Mouse (Mus musculus) kidney, postnatal 4 days (tissue): ENCODE measurements around the gene Ralgapa1.
"Not testable (repeated sequence)": the region's sequence is repeated elsewhere in the genome, so short reads cannot be mapped to it uniquely, and the experiment has no call there.

Source experiments
- DNase-seq, 2 experiments: peaks; one replicate each; pipeline ENCODE4 v3.0.0; 2021; ENCODE audit warnings: mixed read lengths in 2 of 2

The Ralgapa1 gene

GRCm38 (mm10) chr12:55798745-55799144 is 22.2 kb downstream of the Ralgapa1 start:
- no peak for DNase-seq

GRCm38 (mm10) chr12:55797103-55797502 is 23.9 kb downstream of the Ralgapa1 start:
- DNase-seq = no peak

- DNase-seq = not testable (repeated sequence)
Measured at GRCm38 (mm10) chr12:55794485-55794884, 26.5 kb downstream of the Ralgapa1 start.

GRCm38 (mm10) chr12:55785252-55785651 is 35.7 kb downstream of the Ralgapa1 start:
- DNase-seq = no peak

- DNase-seq = no peak
Measured at GRCm38 (mm10) chr12:55782662-55783061, 38.3 kb downstream of the Ralgapa1 start.

GRCm38 (mm10) chr12:55778301-55778700 is 42.7 kb downstream of the Ralgapa1 start:
- DNase-seq = peak; percentile 39 to 43

- no peak for DNase-seq
Measured at GRCm38 (mm10) chr12:55777356-55777755, 43.6 kb downstream of the Ralgapa1 start.

GRCm38 (mm10) chr12:55774316-55774715 is 46.7 kb downstream of the Ralgapa1 start:
- no peak for DNase-seq

GRCm38 (mm10) chr12:55720319-55720718 is 100.6 kb downstream of the Ralgapa1 start:
- DNase-seq = no peak

- DNase-seq = no peak
Measured at GRCm38 (mm10) chr12:55705881-55706280, 115.1 kb downstream of the Ralgapa1 start.

- no peak for DNase-seq
Measured at GRCm38 (mm10) chr12:55666699-55667098, 154.3 kb downstream of the Ralgapa1 start.

GRCm38 (mm10) chr12:55663194-55663593 is 157.8 kb downstream of the Ralgapa1 start:
- DNase-seq = not testable (repeated sequence)

GRCm38 (mm10) chr12:55648011-55648525 is 172.9 kb downstream of the Ralgapa1 start:
- DNase-seq = no peak

- DNase-seq = peak; percentile 6 to 23
Measured at GRCm38 (mm10) chr12:55626711-55627110, 194.3 kb downstream of the Ralgapa1 start.

GRCm38 (mm10) chr12:55623254-55623653 is 197.7 kb downstream of the Ralgapa1 start:
- DNase-seq = no peak

- DNase-seq = no peak
Measured at GRCm38 (mm10) chr12:55622615-55623245, 198.2 kb downstream of the Ralgapa1 start.

- DNase-seq = no peak
Measured at GRCm38 (mm10) chr12:55620321-55620720, 200.6 kb downstream of the Ralgapa1 start.

GRCm38 (mm10) chr12:55610812-55611211 is 210.2 kb downstream of the Ralgapa1 start:
- no peak for DNase-seq

- DNase-seq = no peak
Measured at GRCm38 (mm10) chr12:55607902-55608301, 213.1 kb downstream of the Ralgapa1 start.

GRCm38 (mm10) chr12:55604411-55604810 is 216.6 kb downstream of the Ralgapa1 start:
- no peak for DNase-seq

- no peak for DNase-seq
Measured at GRCm38 (mm10) chr12:55600503-55600994, 220.4 kb downstream of the Ralgapa1 start.

GRCm38 (mm10) chr12:55599639-55600502 is 221.1 kb downstream of the Ralgapa1 start:
- DNase-seq = peak; percentile 88 to 89

GRCm38 (mm10) chr12:55598887-55599561 is 221.9 kb downstream of the Ralgapa1 start, which contains the start of gene Insm2:
Gene Insm2 (plus strand): TSS chr12:55599427.
- DNase-seq = peak; percentile 16 to 22
